Mouse (Mus musculus) hindbrain, embryonic 11.5 days (tissue): ENCODE data around the gene Emilin3. TPM values are rescaled to one million over a fixed set of nuclear protein-coding genes. Genes with fewer than 3 reads are reported as not detected.

Experiments
- ATAC-seq: fragments of 200-750 bp; cut with Nextera tagmentation; 2 replicates; pipeline ENCODE4 v1.8.0; 2017; ENCODE audit warnings: mild to moderate bottlenecking, moderate TSS enrichment, moderate library complexity; ENCODE audit not compliant: low FRiP score
- DNase-seq: peaks from one replicate; pipeline ENCODE4 v3.0.0-alpha.2; 2015; ENCODE audit warnings: low spot score
- H3K27ac ChIP-seq: fragments of 300-500 bp; sonication (generic); 2 replicates; pipeline ENCODE4 v1.5.1; 2014; ENCODE audit warnings: mild to moderate bottlenecking, low read depth, low read length
- H3K27me3 ChIP-seq: fragments of 300-500 bp; sonication (generic); 2 replicates; pipeline ENCODE4 v1.6.1; 2014; ENCODE audit warnings: mild to moderate bottlenecking, low read length, moderate library complexity, mixed read lengths; ENCODE audit not compliant: control insufficient read depth, insufficient read depth
- H3K36me3 ChIP-seq: fragments of 300-500 bp; sonication (generic); 2 replicates; pipeline ENCODE4 v1.6.1; 2014; ENCODE audit warnings: mild to moderate bottlenecking, low read length, moderate library complexity, mixed read lengths; ENCODE audit not compliant: control insufficient read depth, insufficient read depth
- H3K4me1 ChIP-seq: fragments of 300-500 bp; sonication (generic); replicated peaks from 2 replicates; pipeline ENCODE4 v1.6.1; 2014; ENCODE audit warnings: low read length, mixed read lengths; ENCODE audit not compliant: control insufficient read depth, insufficient read depth
- H3K4me2 ChIP-seq: fragments of 300-500 bp; sonication (generic); replicated peaks from 2 replicates; pipeline ENCODE4 v1.6.1; 2014; ENCODE audit warnings: mild to moderate bottlenecking, low read depth, low read length
- H3K4me3 ChIP-seq: fragments of 300-500 bp; sonication (generic); 2 replicates; pipeline ENCODE4 v1.5.1; 2014; ENCODE audit warnings: low read depth, low read length
- H3K9ac ChIP-seq: fragments of 300-500 bp; sonication (generic); 2 replicates; pipeline ENCODE4 v1.6.1; 2014; ENCODE audit warnings: low read depth, low read length
- H3K9me3 ChIP-seq: fragments of 300-500 bp; sonication (generic); 2 replicates; pipeline ENCODE4 v1.6.1; 2016; ENCODE audit warnings: low read length; ENCODE audit not compliant: control insufficient read depth
- WGBS: fragments of 180-500 bp; shearing (Covaris S2); extraction: QIAGEN DNeasy Blood & Tissue Kit; methylation state at CpG from one replicate; pipeline ENCODE4 v1.1.7; 2014; 5-methylcytosine and 5-hydroxymethylcytosine counted together
- polyA plus RNA-seq: library from polyadenylated mRNA; unstranded; fragments of >200 nt; fragmentation: Nextera tagmentation; extraction: Ambion mirVana; gene quantifications from 2 replicates; pipeline ENCODE4 v1.2.1, GENCODE M21; 2014

Emilin3 gene
- polyA plus RNA-seq, 1 experiment from 2014 or later = 0.66 TPM

- ATAC-seq = no peak
- Histone ChIP-seq H3K27me3 (peaks cover 5% of the 10 kb centered on the region; the same call in 1 of the 2 replicates), H3K4me3 (no peak overlapping the region), H3K4me2 (no peak overlapping the region), H3K27ac (no peak overlapping the region), H3K9me3 (no peaks in the 10 kb centered on the region), H3K4me1 (peaks cover 4% of the 10 kb centered on the region; the same call in 1 of the 2 replicates), H3K9ac (no peak overlapping the region), H3K36me3 (no peaks in the 10 kb centered on the region)
- 73% methylated on average over 3 of the region's 3 CpGs for WGBS
- no peak for DNase-seq
Measured at GRCm38 (mm10) chr2:160886221-160886620, 25.9 kb downstream of the Emilin3 start.

GRCm38 (mm10) chr2:160884830-160885229 lies 27.3 kb downstream of the Emilin3 start:
- H3K4me1 ChIP-seq = peaks cover 4% of the 10 kb centered on the region; the same call in 1 of the 2 replicates
- DNase-seq (peak; percentile 77), ATAC-seq (no peak)
- no peak overlapping the region for H3K9ac ChIP-seq
- H3K36me3 ChIP-seq = no peaks in the 10 kb centered on the region
- no peak overlapping the region for H3K27ac ChIP-seq
- H3K4me3 ChIP-seq = no peak overlapping the region
- no peak overlapping the region for H3K4me2 ChIP-seq
- H3K9me3 ChIP-seq = no peaks in the 10 kb centered on the region
- peaks cover 5% of the 10 kb centered on the region; the same call in 1 of the 2 replicates for H3K27me3 ChIP-seq
- 27% methylated on average over 1 of the region's 2 CpGs for WGBS

- Histone ChIP-seq H3K27me3 (peaks cover 5% of the 10 kb centered on the region; the same call in 1 of the 2 replicates), H3K9ac (no peak overlapping the region), H3K4me3 (no peak overlapping the region), H3K36me3 (no peaks in the 10 kb centered on the region), H3K9me3 (no peaks in the 10 kb centered on the region), H3K4me1 (peaks cover 4% of the 10 kb centered on the region; the same call in 1 of the 2 replicates), H3K27ac (no peak overlapping the region), H3K4me2 (no peak overlapping the region)
- no peak for DNase-seq
- WGBS = 83% methylated on average over 4 of the region's 4 CpGs
- no peak for ATAC-seq
Measured at GRCm38 (mm10) chr2:160883912-160884311, 28.2 kb downstream of the Emilin3 start.

- H3K4me3 ChIP-seq = no peak overlapping the region
- H3K4me1 ChIP-seq = no peaks in the 10 kb centered on the region
- 81% methylated on average over 5 of the region's 5 CpGs for WGBS
- ATAC-seq (no peak), DNase-seq (no peak)
- no peaks in the 10 kb centered on the region for H3K9me3 ChIP-seq
- no peak overlapping the region for H3K27ac ChIP-seq
- no peaks in the 10 kb centered on the region for H3K36me3 ChIP-seq
- H3K4me2 ChIP-seq = no peak overlapping the region
- H3K9ac ChIP-seq = no peak overlapping the region
- H3K27me3 ChIP-seq = no peaks in the 10 kb centered on the region; the same call in 1 of the 2 replicates
Measured at GRCm38 (mm10) chr2:160882436-160882835, 29.7 kb downstream of the Emilin3 start.

- Histone ChIP-seq H3K4me1 (no peaks in the 10 kb centered on the region), H3K9me3 (no peaks in the 10 kb centered on the region), H3K27me3 (no peaks in the 10 kb centered on the region), H3K36me3 (no peaks in the 10 kb centered on the region), H3K4me3 (no peak overlapping the region), H3K27ac (no peak overlapping the region), H3K4me2 (no peak overlapping the region), H3K9ac (no peak overlapping the region)
- 57% methylated on average over 6 of the region's 6 CpGs for WGBS
- ATAC-seq = no peak
- no peak for DNase-seq
Measured at GRCm38 (mm10) chr2:160881462-160882101, 30.5 kb downstream of the Emilin3 start.

GRCm38 (mm10) chr2:160880453-160881195 lies 31.5 kb downstream of the Emilin3 start, which contains the start of gene Lpin3:
Lpin3 (plus strand) TSS chr2:160880670.
- Histone ChIP-seq H3K4me2 (no peak within 1 kb of the TSS), H3K4me3 (no peak within 1 kb of the TSS), H3K27me3 (no peaks in the 10 kb centered on the region), H3K36me3 (no peaks in the 10 kb centered on the region), H3K27ac (no peak within 1 kb of the TSS), H3K4me1 (no peaks in the 10 kb centered on the region), H3K9ac (no peak within 1 kb of the TSS), H3K9me3 (no peaks in the 10 kb centered on the region)
- 82% methylated on average over 13 of the region's 13 CpGs for WGBS
- DNase-seq (no peak), ATAC-seq (no peak)

- Histone ChIP-seq H3K36me3 (no peaks in the 10 kb centered on the region), H3K4me1 (peaks cover 5% of the 10 kb centered on the region; the same call in 1 of the 2 replicates), H3K27ac (no peak overlapping the region), H3K4me3 (no peak overlapping the region), H3K27me3 (no peaks in the 10 kb centered on the region), H3K9ac (no peak overlapping the region), H3K4me2 (no peak overlapping the region), H3K9me3 (no peaks in the 10 kb centered on the region)
- DNase-seq (peak; percentile 18), ATAC-seq (no peak)
- 85% methylated on average over 4 of the region's 4 CpGs for WGBS
Measured at GRCm38 (mm10) chr2:160876115-160876514, 36.0 kb downstream of the Emilin3 start.

- no peak overlapping the region for H3K4me2 ChIP-seq
- ATAC-seq (no peak), DNase-seq (no peak)
- H3K36me3 ChIP-seq = no peaks in the 10 kb centered on the region
- no peak overlapping the region for H3K27ac ChIP-seq
- peaks cover 5% of the 10 kb centered on the region; the same call in 1 of the 2 replicates for H3K4me1 ChIP-seq
- no peak overlapping the region for H3K9ac ChIP-seq
- no peaks in the 10 kb centered on the region for H3K27me3 ChIP-seq
- no peaks in the 10 kb centered on the region for H3K9me3 ChIP-seq
- no peak overlapping the region for H3K4me3 ChIP-seq
- WGBS = 86% methylated on average over 5 of the region's 5 CpGs
Measured at GRCm38 (mm10) chr2:160874231-160874877, 37.8 kb downstream of the Emilin3 start.
